Mouse (Mus musculus) hindbrain, embryonic 11.5 days (tissue): ENCODE data around the gene Ccdc106. TPM values are rescaled to one million over a fixed set of nuclear protein-coding genes. Genes with fewer than 3 reads are reported as not detected.

Experiments
- ATAC-seq: fragments of 200-750 bp; cut with Nextera tagmentation; 2 replicates; pipeline ENCODE4 v1.8.0; 2017; ENCODE audit warnings: mild to moderate bottlenecking, moderate TSS enrichment, moderate library complexity; ENCODE audit not compliant: low FRiP score
- DNase-seq: peaks from one replicate; pipeline ENCODE4 v3.0.0-alpha.2; 2015; ENCODE audit warnings: low spot score
- H3K27ac ChIP-seq: fragments of 300-500 bp; sonication (generic); 2 replicates; pipeline ENCODE4 v1.5.1; 2014; ENCODE audit warnings: mild to moderate bottlenecking, low read depth, low read length
- H3K27me3 ChIP-seq: fragments of 300-500 bp; sonication (generic); 2 replicates; pipeline ENCODE4 v1.6.1; 2014; ENCODE audit warnings: mild to moderate bottlenecking, low read length, moderate library complexity, mixed read lengths; ENCODE audit not compliant: control insufficient read depth, insufficient read depth
- H3K36me3 ChIP-seq: fragments of 300-500 bp; sonication (generic); 2 replicates; pipeline ENCODE4 v1.6.1; 2014; ENCODE audit warnings: mild to moderate bottlenecking, low read length, moderate library complexity, mixed read lengths; ENCODE audit not compliant: control insufficient read depth, insufficient read depth
- H3K4me1 ChIP-seq: fragments of 300-500 bp; sonication (generic); replicated peaks from 2 replicates; pipeline ENCODE4 v1.6.1; 2014; ENCODE audit warnings: low read length, mixed read lengths; ENCODE audit not compliant: control insufficient read depth, insufficient read depth
- H3K4me2 ChIP-seq: fragments of 300-500 bp; sonication (generic); replicated peaks from 2 replicates; pipeline ENCODE4 v1.6.1; 2014; ENCODE audit warnings: mild to moderate bottlenecking, low read depth, low read length
- H3K4me3 ChIP-seq: fragments of 300-500 bp; sonication (generic); 2 replicates; pipeline ENCODE4 v1.5.1; 2014; ENCODE audit warnings: low read depth, low read length
- H3K9ac ChIP-seq: fragments of 300-500 bp; sonication (generic); 2 replicates; pipeline ENCODE4 v1.6.1; 2014; ENCODE audit warnings: low read depth, low read length
- H3K9me3 ChIP-seq: fragments of 300-500 bp; sonication (generic); 2 replicates; pipeline ENCODE4 v1.6.1; 2016; ENCODE audit warnings: low read length; ENCODE audit not compliant: control insufficient read depth
- WGBS: fragments of 180-500 bp; shearing (Covaris S2); extraction: QIAGEN DNeasy Blood & Tissue Kit; methylation state at CpG from one replicate; pipeline ENCODE4 v1.1.7; 2014; 5-methylcytosine and 5-hydroxymethylcytosine counted together
- polyA plus RNA-seq: library from polyadenylated mRNA; unstranded; fragments of >200 nt; fragmentation: Nextera tagmentation; extraction: Ambion mirVana; gene quantifications from 2 replicates; pipeline ENCODE4 v1.2.1, GENCODE M21; 2014

Gene Ccdc106
- polyA plus RNA-seq, 1 experiment from 2014 or later, result 7.2 TPM

- peaks cover 4% of the 10 kb centered on the region; the same call in 1 of the 2 replicates for H3K36me3 ChIP-seq
- peak overlapping the region; percentile 87 for H3K4me3 ChIP-seq
- peak overlapping the region; percentile 81 for H3K4me2 ChIP-seq
- DNase-seq, result no peak
- ATAC-seq, result peak; percentile 12
- H3K4me1 ChIP-seq, result 0 out of 2 replicates have a peak, but pooled peaks cover 2% of the 10 kb centered on the region
- under 1% methylated on average over 11 of the region's 15 CpGs for WGBS
- H3K9ac ChIP-seq, result peak overlapping the region; percentile 96
- H3K27me3 ChIP-seq, result no peaks in the 10 kb centered on the region
- H3K9me3 ChIP-seq, result no peaks in the 10 kb centered on the region
- peak overlapping the region; percentile 90 for H3K27ac ChIP-seq
These were observed 332 bp downstream of the Ccdc106 start for GRCm38 (mm10) chr7:5020685-5021084.

GRCm38 (mm10) chr7:5021197-5021596 lies 844 bp downstream of the Ccdc106 start:
- peak overlapping the region; percentile 87 for H3K4me3 ChIP-seq
- H3K27ac ChIP-seq, result no peak overlapping the region
- H3K4me2 ChIP-seq, result peak overlapping the region; percentile 81
- peaks cover 4% of the 10 kb centered on the region; the same call in 1 of the 2 replicates for H3K36me3 ChIP-seq
- no peak for DNase-seq
- no peak for ATAC-seq
- H3K9me3 ChIP-seq, result no peaks in the 10 kb centered on the region
- no peaks in the 10 kb centered on the region for H3K27me3 ChIP-seq
- 54% methylated on average over 5 of the region's 5 CpGs for WGBS
- 0 out of 2 replicates have a peak, but pooled peaks cover 2% of the 10 kb centered on the region for H3K4me1 ChIP-seq
- peak overlapping the region; percentile 96 for H3K9ac ChIP-seq

GRCm38 (mm10) chr7:5029543-5029942 lies 9.2 kb downstream of the Ccdc106 start:
- peaks cover 46% of the 10 kb centered on the region for H3K36me3 ChIP-seq
- no peak for DNase-seq
- no peak for ATAC-seq
- no peak overlapping the region for H3K27ac ChIP-seq
- H3K9ac ChIP-seq, result no peak overlapping the region
- H3K4me3 ChIP-seq, result no peak overlapping the region
- no peaks in the 10 kb centered on the region for H3K4me1 ChIP-seq
- peaks cover 13% of the 10 kb centered on the region for H3K9me3 ChIP-seq
- no peaks in the 10 kb centered on the region for H3K27me3 ChIP-seq
- 95% methylated on average over 22 of the region's 22 CpGs for WGBS
- no peak overlapping the region for H3K4me2 ChIP-seq

GRCm38 (mm10) chr7:5029946-5030345 lies 9.6 kb downstream of the Ccdc106 start:
- Histone ChIP-seq H3K9ac (no peak overlapping the region), H3K36me3 (peaks cover 45% of the 10 kb centered on the region), H3K4me2 (no peak overlapping the region), H3K4me1 (no peaks in the 10 kb centered on the region), H3K4me3 (no peak overlapping the region), H3K9me3 (peaks cover 13% of the 10 kb centered on the region), H3K27ac (no peak overlapping the region), H3K27me3 (no peaks in the 10 kb centered on the region)
- ATAC-seq (no peak), DNase-seq (no peak)
- 92% methylated on average over 21 of the region's 21 CpGs for WGBS

- Histone ChIP-seq H3K36me3 (peaks cover 50% of the 10 kb centered on the region), H3K4me2 (no peak overlapping the region), H3K9me3 (peaks cover 13% of the 10 kb centered on the region), H3K4me3 (no peak overlapping the region), H3K27me3 (no peaks in the 10 kb centered on the region), H3K27ac (no peak overlapping the region), H3K9ac (no peak overlapping the region), H3K4me1 (no peaks in the 10 kb centered on the region)
- WGBS, result 82% methylated on average over 63 of the region's 63 CpGs
- ATAC-seq, result 0 out of 2 replicates have a peak, but pooled peaks have one; percentile 10
- DNase-seq, result no peak
These were observed 10.4 kb downstream of the Ccdc106 start for GRCm38 (mm10) chr7:5030554-5031275.

GRCm38 (mm10) chr7:5031496-5031895 lies 11.1 kb downstream of the Ccdc106 start:
- no peaks in the 10 kb centered on the region for H3K4me1 ChIP-seq
- H3K9ac ChIP-seq, result no peak overlapping the region
- H3K4me2 ChIP-seq, result no peak overlapping the region
- H3K4me3 ChIP-seq, result no peak overlapping the region
- 75% methylated on average over 46 of the region's 46 CpGs for WGBS
- peaks cover 13% of the 10 kb centered on the region for H3K9me3 ChIP-seq
- H3K27me3 ChIP-seq, result no peaks in the 10 kb centered on the region
- no peak overlapping the region for H3K27ac ChIP-seq
- DNase-seq, result no peak
- no peak for ATAC-seq
- peaks cover 50% of the 10 kb centered on the region for H3K36me3 ChIP-seq

- Histone ChIP-seq H3K4me3 (no peak within 1 kb of the TSS), H3K27me3 (no peaks in the 10 kb centered on the region), H3K9me3 (peaks cover 13% of the 10 kb centered on the region), H3K9ac (no peak within 1 kb of the TSS), H3K4me2 (no peak within 1 kb of the TSS), H3K27ac (no peak within 1 kb of the TSS), H3K36me3 (peaks cover 48% of the 10 kb centered on the region), H3K4me1 (no peaks in the 10 kb centered on the region)
- no peak for ATAC-seq
- WGBS, result 94% methylated on average over 3 of the region's 3 CpGs
- no peak for DNase-seq
These were observed 13.5 kb downstream of the Ccdc106 start, which contains the start of gene 4632433K11Rik for GRCm38 (mm10) chr7:5033818-5034217. 4632433K11Rik (plus strand) TSS chr7:5034118.

GRCm38 (mm10) chr7:5035628-5036027 lies 15.3 kb downstream of the Ccdc106 start:
- DNase-seq, result no peak
- Histone ChIP-seq H3K4me2 (no peak overlapping the region), H3K27ac (no peak overlapping the region), H3K36me3 (peaks cover 32% of the 10 kb centered on the region), H3K27me3 (no peaks in the 10 kb centered on the region), H3K4me1 (no peaks in the 10 kb centered on the region), H3K4me3 (no peak overlapping the region), H3K9me3 (peaks cover 3% of the 10 kb centered on the region), H3K9ac (no peak overlapping the region)
- ATAC-seq, result no peak
- WGBS, result 97% methylated on average over 17 of the region's 17 CpGs

- DNase-seq, result no peak
- no peak overlapping the region for H3K4me2 ChIP-seq
- ATAC-seq, result no peak
- 93% methylated on average over 9 of the region's 9 CpGs for WGBS
- peaks cover 27% of the 10 kb centered on the region for H3K36me3 ChIP-seq
- H3K9me3 ChIP-seq, result no peaks in the 10 kb centered on the region
- H3K27me3 ChIP-seq, result no peaks in the 10 kb centered on the region
- H3K4me3 ChIP-seq, result no peak overlapping the region
- no peak overlapping the region for H3K9ac ChIP-seq
- no peaks in the 10 kb centered on the region for H3K4me1 ChIP-seq
- no peak overlapping the region for H3K27ac ChIP-seq
These were observed 15.8 kb downstream of the Ccdc106 start for GRCm38 (mm10) chr7:5036136-5036535.
